ENCODE assay signal across 10 mouse cellular contexts in the genomic region with DNA sequence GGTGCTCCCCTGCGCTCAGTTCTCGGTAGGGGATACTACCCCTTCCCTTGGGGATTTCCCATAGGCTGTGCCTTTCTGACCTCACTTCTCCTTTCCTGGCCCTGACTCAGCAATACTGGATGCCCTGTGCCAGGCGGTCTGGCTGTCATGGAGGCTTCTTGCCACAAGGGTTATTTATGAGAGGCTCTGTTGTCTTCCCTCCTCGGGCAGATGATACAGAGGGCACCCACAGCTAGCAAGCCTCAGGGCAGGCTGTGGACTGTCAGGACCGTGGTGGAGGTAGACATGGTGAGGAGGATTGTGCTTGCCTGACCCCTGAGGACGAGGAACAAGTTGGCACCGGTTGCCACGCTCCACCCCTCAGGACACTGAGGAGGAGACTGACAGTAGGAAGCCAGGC. TPM values are rescaled to one million over a fixed set of nuclear protein-coding genes. Genes with fewer than 3 reads are reported as not detected.
DNase-seq lines count a peak whose midpoint lies in the region; ATAC-seq lines count a peak whose summit lies in the region.
"Had no signal": no experiment of that assay in that cellular context is flagged by ENCODE, and none has a peak within 500 bp of the region (broad histone marks: within the 10 kb centered on the region; RNA-seq: fewer than 3 reads in every experiment).

No protein-coding gene starts in this region.

- no peaks in the 10 kb centered on the region for H3K9me3 ChIP-seq in liver, embryonic 16.5 days (replicated peaks; ENCODE audit: control insufficient read depth, low read length)
- no peaks in the 10 kb centered on the region for H3K9me3 ChIP-seq in liver, embryonic 11.5 days (ENCODE audit: control insufficient read depth, low read length)
- H3K9me3 ChIP-seq in midbrain, embryonic 13.5 days: no peaks in the 10 kb centered on the region

- H3K9ac ChIP-seq in liver, embryonic 16.5 days (ENCODE audit: low read depth, low read length): no peak overlapping the region
- H3K9ac ChIP-seq in liver, embryonic 11.5 days (ENCODE audit: low read depth, low read length): no peak overlapping the region
- no peak overlapping the region for H3K9ac ChIP-seq in midbrain, embryonic 13.5 days (replicated peaks)

- H3K27ac ChIP-seq in liver, embryonic 16.5 days (ENCODE audit: low read length): no peak overlapping the region
- H3K27ac ChIP-seq in liver, embryonic 11.5 days (ENCODE audit: low read depth, low read length): no peak overlapping the region
- H3K27ac ChIP-seq in midbrain, embryonic 13.5 days: no peak overlapping the region

- 0 out of 2 replicates have a peak, but pooled peaks have one; percentile 14 for ATAC-seq in liver, embryonic 16.5 days (ENCODE audit: low read depth)
- ATAC-seq in liver, embryonic 11.5 days (replicated peaks; ENCODE audit: low FRiP score): no peak
- peak; percentile 49 to 66 for ATAC-seq in hematopoietic stem cell, adult 5-6 weeks (replicated peaks in 1 of 2; ENCODE audit: insufficient read depth in 1 of 2, low FRiP score in 2 of 2, low TSS enrichment in 1 of 2, low read depth in 1 of 2, poor library complexity in 2 of 2, severe bottlenecking in 2 of 2)
- no peak for ATAC-seq in midbrain, embryonic 13.5 days

- H3K4me3 ChIP-seq in liver, embryonic 16.5 days (ENCODE audit: low read depth, low read length): no peak overlapping the region
- H3K4me3 ChIP-seq in liver, embryonic 11.5 days (ENCODE audit: low read depth, low read length): no peak overlapping the region
- no peak overlapping the region for H3K4me3 ChIP-seq in midbrain, embryonic 13.5 days (replicated peaks)

- DNase-seq in adrenal gland, adult 2 months: peak; percentile 59
- no peak for DNase-seq in adrenal gland, adult 18-20 months (ENCODE audit: low spot score in 2 of 2)
- DNase-seq in liver, embryonic 11.5 days (ENCODE audit: low spot score): no peak
- peak; percentile 21 for DNase-seq in naive thymus-derived CD4-positive, alpha-beta T cell, adult 2 months (ENCODE audit: low read depth)
- no peak for DNase-seq in cerebellum, adult 11 months

- H3K4me2 ChIP-seq in liver, embryonic 16.5 days (ENCODE audit: low read depth, low read length): no peak overlapping the region
- H3K4me2 ChIP-seq in liver, embryonic 11.5 days: no peak overlapping the region
- no peak overlapping the region for H3K4me2 ChIP-seq in midbrain, embryonic 13.5 days (replicated peaks)

- no peaks in the 10 kb centered on the region for H3K27me3 ChIP-seq in liver, embryonic 16.5 days (ENCODE audit: control insufficient read depth, insufficient read depth, low read depth, low read length)
- no peaks in the 10 kb centered on the region for H3K27me3 ChIP-seq in liver, embryonic 11.5 days (replicated peaks; ENCODE audit: control insufficient read depth, insufficient read depth, low read length)
- no peaks in the 10 kb centered on the region for H3K27me3 ChIP-seq in midbrain, embryonic 13.5 days

- no peaks in the 10 kb centered on the region for H3K36me3 ChIP-seq in liver, embryonic 16.5 days (ENCODE audit: control insufficient read depth, insufficient read depth)
- H3K36me3 ChIP-seq in liver, embryonic 11.5 days (ENCODE audit: control insufficient read depth, insufficient read depth, low read length): no peaks in the 10 kb centered on the region
- H3K36me3 ChIP-seq in midbrain, embryonic 13.5 days: no peaks in the 10 kb centered on the region

- WGBS in liver, embryonic 16.5 days (ENCODE audit: insufficient replicate concordance): 36% methylated on average over 8 of the region's 8 CpGs
- WGBS in liver, embryonic 11.5 days: 53% methylated on average over 8 of the region's 8 CpGs
- WGBS in midbrain, embryonic 13.5 days: 76% methylated on average over 8 of the region's 8 CpGs

- H3K4me1 ChIP-seq in liver, embryonic 16.5 days (ENCODE audit: control insufficient read depth, low read depth, low read length): peaks cover 34% of the 10 kb centered on the region
- H3K4me1 ChIP-seq in liver, embryonic 11.5 days (replicated peaks; ENCODE audit: control insufficient read depth, insufficient read depth, low read length): peaks cover 44% of the 10 kb centered on the region
- peaks cover 18% of the 10 kb centered on the region for H3K4me1 ChIP-seq in midbrain, embryonic 13.5 days (replicated peaks)

RNA-seq across cellular contexts. Expression of a gene that starts 28.3 kb away (rescaled TPM):
- total RNA-seq in adrenal gland, adult 2 months (2021): not detected
- polyA plus RNA-seq in adrenal gland, adult 2 months (2012; rRNA removed): 0.29 and 0.93 TPM in 2 replicates
- total RNA-seq in adrenal gland, adult 18-20 months (2021): 1 to 10 TPM in 1 of 2 experiments, not detected in 1; 3.4 TPM
- polyA plus RNA-seq in liver, embryonic 16.5 days (2015; fragmentation: Nextera tagmentation; extraction: Ambion mirVana): 4.0 TPM in 1 of 2 replicates, not detected in the other
- polyA plus RNA-seq in liver, embryonic 11.5 days (2014; fragmentation: Nextera tagmentation; extraction: Ambion mirVana): 2.1 TPM in 1 of 2 replicates, not detected in the other
- 12.1 and 21.0 TPM in 2 replicates for total RNA-seq in hematopoietic stem cell, adult 5-6 weeks (2017)
- polyA plus RNA-seq in midbrain, embryonic 13.5 days (2015; fragmentation: Nextera tagmentation; extraction: Ambion mirVana): not detected in 2 replicates
- total RNA-seq: left cerebral cortex, postnatal 25 days had no signal
- polyA plus RNA-seq: C2C12 had no signal

RNA-seq across cellular contexts. Expression of a gene that starts 34.5 kb away (rescaled TPM):
- 10 to 100 TPM; 31.2 to 49.8 TPM for total RNA-seq in adrenal gland, adult 2 months (2021)
- polyA plus RNA-seq in adrenal gland, adult 2 months (2012; rRNA removed): 58.4 and 60.7 TPM in 2 replicates
- 10 to 100 TPM; 24.9 to 39.1 TPM for total RNA-seq in adrenal gland, adult 18-20 months (2021)
- 17.3 and 22.5 TPM in 2 replicates for polyA plus RNA-seq in liver, embryonic 16.5 days (2015; fragmentation: Nextera tagmentation; extraction: Ambion mirVana)
- 33.8 and 33.9 TPM in 2 replicates for polyA plus RNA-seq in liver, embryonic 11.5 days (2014; fragmentation: Nextera tagmentation; extraction: Ambion mirVana)
- 117 and 135 TPM in 2 replicates for total RNA-seq in hematopoietic stem cell, adult 5-6 weeks (2017)
- polyA plus RNA-seq in midbrain, embryonic 13.5 days (2015; fragmentation: Nextera tagmentation; extraction: Ambion mirVana): 6.2 and 7.8 TPM in 2 replicates

RNA-seq across cellular contexts. Expression of a gene that starts 39.1 kb away (rescaled TPM):
- 100 to 1,000 TPM; 161 to 223 TPM for total RNA-seq in adrenal gland, adult 2 months (2021)
- 142 and 199 TPM in 2 replicates for polyA plus RNA-seq in adrenal gland, adult 2 months (2012; rRNA removed)
- total RNA-seq in adrenal gland, adult 18-20 months (2021): 100 to 1,000 TPM; 157 to 186 TPM
- polyA plus RNA-seq in liver, embryonic 16.5 days (2015; fragmentation: Nextera tagmentation; extraction: Ambion mirVana): 14.3 and 14.6 TPM in 2 replicates
- polyA plus RNA-seq in liver, embryonic 11.5 days (2014; fragmentation: Nextera tagmentation; extraction: Ambion mirVana): 14.4 and 15.0 TPM in 2 replicates
- total RNA-seq in hematopoietic stem cell, adult 5-6 weeks (2017): 2.4 TPM in 1 of 2 replicates, not detected in the other
- polyA plus RNA-seq in midbrain, embryonic 13.5 days (2015; fragmentation: Nextera tagmentation; extraction: Ambion mirVana): 16.6 and 18.9 TPM in 2 replicates

Comparison
In these comparisons a context has a peak if more than half of its experiments do, and no peak if none do; other contexts are left out.
1. DNase-seq: peak in adrenal gland, adult 2 months (single experiment) and naive thymus-derived CD4-positive, alpha-beta T cell, adult 2 months (single experiment); none in adrenal gland, adult 18-20 months (0 of 2), liver, embryonic 11.5 days (single experiment) and cerebellum, adult 11 months (single experiment).
2. ATAC-seq: peak in liver, embryonic 16.5 days (single experiment) and hematopoietic stem cell, adult 5-6 weeks (2 of 2); none in liver, embryonic 11.5 days (single experiment) and midbrain, embryonic 13.5 days (single experiment).